Mouse (Mus musculus) spleen, postnatal 4 days (tissue): ENCODE results near the gene Lao1.

Experiments used
- DNase-seq, 2 experiments: peaks; one replicate each; pipeline ENCODE4 v3.0.0; 2022; ENCODE audit warnings: low spot score in 2 of 2

The Lao1 gene

DNA sequence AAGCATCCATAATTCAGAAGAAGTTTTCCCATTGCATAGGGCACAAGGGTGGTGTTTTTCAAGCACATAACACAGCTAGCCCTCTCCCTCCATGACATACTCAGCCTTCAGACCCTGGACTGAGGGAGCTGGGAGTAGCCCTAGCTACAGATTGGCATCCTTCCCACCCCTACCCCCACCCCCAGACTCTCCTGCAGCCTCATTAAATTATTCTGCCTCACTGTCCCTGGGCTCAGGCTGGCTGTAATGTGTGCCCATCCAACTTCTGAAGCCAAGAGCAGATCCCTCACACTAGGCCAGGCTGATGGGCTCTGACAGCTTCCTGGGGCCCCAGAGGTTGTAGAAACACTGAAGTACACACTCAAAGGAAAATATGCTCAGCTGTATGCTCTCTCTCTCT, 53.6 kb downstream of the Lao1 start:
- no peak for DNase-seq

DNA sequence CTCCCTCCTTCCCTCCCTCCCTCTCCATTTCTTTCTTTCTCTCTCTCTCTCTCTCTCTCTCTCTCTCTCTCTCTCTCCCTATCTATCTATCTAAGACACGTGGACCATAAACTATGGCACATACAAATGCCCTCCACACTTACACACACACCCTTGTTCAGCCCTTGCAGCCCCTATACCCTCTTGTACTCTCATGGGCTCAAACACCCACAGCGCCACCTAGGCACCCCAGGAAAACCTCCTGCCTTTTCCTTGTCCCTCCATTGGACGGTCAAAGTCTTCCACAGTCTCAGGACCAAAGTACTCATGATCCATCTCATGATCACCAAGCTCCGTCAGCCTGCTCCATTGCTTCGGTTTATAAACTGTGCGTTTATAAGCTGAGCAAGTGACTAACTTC, 54.2 kb downstream of the Lao1 start:
- no peak for DNase-seq

DNA sequence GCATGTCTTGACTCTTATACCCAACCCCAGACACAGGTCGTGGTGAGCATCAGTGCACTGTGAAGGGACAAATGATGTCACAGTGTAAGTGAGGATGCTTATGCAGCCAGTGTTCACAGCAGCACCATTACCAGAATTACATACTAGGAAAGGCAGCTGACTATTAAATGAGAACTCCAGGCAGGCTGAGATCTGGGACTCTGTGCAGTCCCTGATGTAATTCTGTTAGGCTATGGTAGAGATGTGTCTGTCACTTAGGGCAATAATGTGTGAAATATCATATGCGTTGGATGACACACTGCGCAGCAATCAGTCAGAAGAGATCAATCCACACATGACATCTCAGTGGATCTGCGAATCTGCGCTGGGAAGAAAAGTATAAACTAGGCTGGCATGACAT, 55.7 kb downstream of the Lao1 start:
- no peak for DNase-seq
